Mouse (Mus musculus) MEL (cell line): Measurements from ENCODE around the gene 4933405L10Rik. TPM values are rescaled to one million over a fixed set of nuclear protein-coding genes. Genes with fewer than 3 reads are reported as not detected.
A peak's percentile ranks its signal among the peaks of the same experiment; 100 is the strongest.

Source experiments
- DNase-seq: peaks from one replicate; pipeline ENCODE4 v3.0.0; 2011; ENCODE audit warnings: low read depth, low spot score
- H3K27ac ChIP-seq: 2 replicates; pipeline ENCODE4 v1.5.1; 2012; ENCODE audit warnings: low read depth, mild to moderate bottlenecking, control low read depth, low read length, moderate library complexity; ENCODE audit not compliant: control insufficient read depth
- H3K27me3 ChIP-seq, 2 experiments: fragments of 150-350 bp in 1 of 2; sonication (generic) in 1 of 2; 2 replicates each; pipeline ENCODE4 v1.6.1; 2012; ENCODE audit warnings: low read length in 2 of 2, mild to moderate bottlenecking in 2 of 2, improper control_type of control experiment in 1 of 2, moderate library complexity in 1 of 2; ENCODE audit not compliant: insufficient read depth in 2 of 2, control insufficient read depth in 1 of 2
- H3K36me3 ChIP-seq, 2 experiments: 2 replicates each; pipeline ENCODE4 v1.6.1; 2012 to 2014; ENCODE audit warnings: low read length in 2 of 2, improper control_type of control experiment in 1 of 2, inconsistent platforms in 1 of 2, mild to moderate bottlenecking in 1 of 2; ENCODE audit not compliant: insufficient read depth in 2 of 2, control insufficient read depth in 1 of 2
- H3K4me1 ChIP-seq, 2 experiments: fragments of 150-350 bp in 1 of 2; sonication (generic) in 1 of 2; 2 replicates each; pipeline ENCODE4 v1.6.1; 2012; ENCODE audit warnings: low read length in 2 of 2, improper control_type of control experiment in 1 of 2, mild to moderate bottlenecking in 1 of 2; ENCODE audit not compliant: insufficient read depth in 2 of 2, control insufficient read depth in 1 of 2
- H3K4me3 ChIP-seq, 2 experiments: fragments of 150-350 bp in 1 of 2; sonication (generic) in 1 of 2; 2 replicates each; pipeline ENCODE4 v1.5.1; 2012; ENCODE audit warnings: low read depth in 2 of 2, low read length in 2 of 2, mild to moderate bottlenecking in 2 of 2, moderate library complexity in 2 of 2, control low read depth in 1 of 2, improper control_type of control experiment in 1 of 2; ENCODE audit not compliant: control insufficient read depth in 1 of 2, insufficient read depth in 1 of 2
- H3K79me2 ChIP-seq: 2 replicates; pipeline ENCODE4 v1.6.1; 2012; ENCODE audit warnings: mild to moderate bottlenecking, low read length, moderate library complexity; ENCODE audit not compliant: control insufficient read depth, poor library complexity, insufficient read depth
- H3K9ac ChIP-seq: 2 replicates; pipeline ENCODE4 v1.6.1; 2012; ENCODE audit warnings: low read depth, mild to moderate bottlenecking, control low read depth, low read length, moderate library complexity; ENCODE audit not compliant: control insufficient read depth, poor library complexity, severe bottlenecking
- H3K9me3 ChIP-seq: fragments of 150-350 bp; sonication (generic); replicated peaks from 2 replicates; pipeline ENCODE4 v1.6.1; 2012; ENCODE audit warnings: mild to moderate bottlenecking, low read length, improper control_type of control experiment, moderate library complexity; ENCODE audit not compliant: insufficient read depth
- BHLHE40 ChIP-seq: IDR thresholded peaks from 2 replicates; pipeline ENCODE4 v1.6.1; 2012; ENCODE audit warnings: low read depth, mild to moderate bottlenecking, inconsistent platforms, low read length, improper control_type of control experiment, borderline replicate concordance
- CHD1 ChIP-seq: IDR thresholded peaks from 2 replicates; pipeline ENCODE4 v1.6.1; 2012; ENCODE audit warnings: low read depth, mild to moderate bottlenecking, inconsistent platforms, low read length, improper control_type of control experiment
- CTCF ChIP-seq, 3 experiments: IDR thresholded peaks in 2 of 3; conservative IDR thresholded peaks in 1 of 3; 2 replicates each; pipeline ENCODE4 v1.5.1; 2011 to 2012; ENCODE audit warnings: low read length in 3 of 3, low read depth in 2 of 3, mild to moderate bottlenecking in 2 of 3, improper control_type of control experiment in 1 of 3, inconsistent platforms in 1 of 3, mixed read lengths in 1 of 3, moderate library complexity in 1 of 3; ENCODE audit not compliant: control insufficient read depth in 1 of 3, insufficient read depth in 1 of 3, poor library complexity in 1 of 3, severe bottlenecking in 1 of 3
- E2F4 ChIP-seq: IDR thresholded peaks from 2 replicates; pipeline ENCODE4 v1.6.1; 2011; ENCODE audit warnings: low read depth, low read length, improper control_type of control experiment, borderline replicate concordance
- EP300 ChIP-seq, 2 experiments: IDR thresholded peaks; 2 replicates each; pipeline ENCODE4 v1.6.1; 2011; ENCODE audit warnings: improper control_type of control experiment in 2 of 2, low read length in 2 of 2, low read depth in 1 of 2, mild to moderate bottlenecking in 1 of 2
- ETS1 ChIP-seq: IDR thresholded peaks from 2 replicates; pipeline ENCODE4 v1.6.1; 2012; ENCODE audit warnings: low read depth, mild to moderate bottlenecking, inconsistent platforms, low read length, improper control_type of control experiment, moderate library complexity
- HCFC1 ChIP-seq: IDR thresholded peaks from 2 replicates; pipeline ENCODE4 v1.6.1; 2012; ENCODE audit warnings: low read depth, mild to moderate bottlenecking, inconsistent platforms, low read length, improper control_type of control experiment, moderate library complexity
- MAZ ChIP-seq: IDR thresholded peaks from 2 replicates; pipeline ENCODE4 v1.6.1; 2012; ENCODE audit warnings: low read depth, mild to moderate bottlenecking, inconsistent platforms, low read length, improper control_type of control experiment
- MXI1 ChIP-seq: IDR thresholded peaks from 2 replicates; pipeline ENCODE4 v1.6.1; 2011; ENCODE audit warnings: mild to moderate bottlenecking, low read depth, low read length, improper control_type of control experiment
- MYB ChIP-seq: IDR thresholded peaks from 2 replicates; pipeline ENCODE4 v1.6.1; 2011; ENCODE audit warnings: mild to moderate bottlenecking, low read depth, low read length, improper control_type of control experiment
- MYC ChIP-seq: IDR thresholded peaks from 2 replicates; pipeline ENCODE4 v1.6.1; 2011; ENCODE audit warnings: low read depth, mild to moderate bottlenecking, low read length, improper control_type of control experiment, moderate library complexity
- NRF1 ChIP-seq: IDR thresholded peaks from 2 replicates; pipeline ENCODE4 v1.6.1; 2014; ENCODE audit warnings: low read depth, mild to moderate bottlenecking, inconsistent platforms, low read length, improper control_type of control experiment, moderate library complexity; ENCODE audit not compliant: poor library complexity, insufficient read depth, severe bottlenecking
- POLR2A ChIP-seq, 2 experiments: IDR thresholded peaks; 2 replicates each; pipeline ENCODE4 v1.6.1; 2011 to 2012; ENCODE audit warnings: low read length in 2 of 2, mild to moderate bottlenecking in 2 of 2, control low read depth in 1 of 2, improper control_type of control experiment in 1 of 2, low read depth in 1 of 2, moderate library complexity in 1 of 2; ENCODE audit not compliant: control insufficient read depth in 1 of 2, insufficient read depth in 1 of 2, poor library complexity in 1 of 2
- POLR2AphosphoS2 ChIP-seq: IDR thresholded peaks from 2 replicates; pipeline ENCODE4 v1.6.1; 2011; ENCODE audit warnings: low read length, improper control_type of control experiment
- POLR2AphosphoS5 ChIP-seq: IDR thresholded peaks from 2 replicates; pipeline ENCODE4 v1.6.1; 2012; ENCODE audit warnings: low read depth, borderline replicate concordance, mild to moderate bottlenecking, inconsistent platforms, low read length, moderate library complexity, mixed read lengths
- RAD21 ChIP-seq: IDR thresholded peaks from 2 replicates; pipeline ENCODE4 v1.6.1; 2011; ENCODE audit warnings: mild to moderate bottlenecking, low read depth, low read length, improper control_type of control experiment
- SIN3A ChIP-seq: IDR thresholded peaks from 2 replicates; pipeline ENCODE4 v1.6.1; 2012; ENCODE audit warnings: low read length, improper control_type of control experiment, inconsistent platforms
- TBP ChIP-seq: IDR thresholded peaks from 2 replicates; pipeline ENCODE4 v1.8.0; 2011; ENCODE audit warnings: low read depth, low read length, improper control_type of control experiment
- TCF12 ChIP-seq: IDR thresholded peaks from 2 replicates; pipeline ENCODE4 v1.6.1; 2014; ENCODE audit warnings: low read depth, mild to moderate bottlenecking, inconsistent platforms, low read length, improper control_type of control experiment, moderate library complexity
- UBTF ChIP-seq: IDR thresholded peaks from 2 replicates; pipeline ENCODE4 v1.6.1; 2012; ENCODE audit warnings: low read depth, mild to moderate bottlenecking, inconsistent platforms, low read length, improper control_type of control experiment, moderate library complexity, borderline replicate concordance; ENCODE audit not compliant: insufficient read depth
- USF2 ChIP-seq, 2 experiments: IDR thresholded peaks; 2 replicates each; pipeline ENCODE4 v1.6.1; 2011 to 2012; ENCODE audit warnings: improper control_type of control experiment in 2 of 2, low read length in 2 of 2, borderline replicate concordance in 1 of 2, inconsistent platforms in 1 of 2, low read depth in 1 of 2, mild to moderate bottlenecking in 1 of 2; ENCODE audit not compliant: insufficient read depth in 1 of 2
- ZC3H11A ChIP-seq: IDR thresholded peaks from 2 replicates; pipeline ENCODE4 v1.6.1; 2012; ENCODE audit warnings: low read depth, mild to moderate bottlenecking, inconsistent platforms, low read length, improper control_type of control experiment
- ZMIZ1 ChIP-seq: IDR thresholded peaks from 2 replicates; pipeline ENCODE4 v1.6.1; 2012; ENCODE audit warnings: low read depth, mild to moderate bottlenecking, inconsistent platforms, low read length, improper control_type of control experiment, moderate library complexity
- ZNF384 ChIP-seq: IDR thresholded peaks from 2 replicates; pipeline ENCODE4 v1.6.1; 2012; ENCODE audit warnings: low read depth, mild to moderate bottlenecking, inconsistent platforms, low read length, improper control_type of control experiment
- polyA plus RNA-seq, 2 experiments: library from polyadenylated mRNA; stranded (reverse) in 1 of 2; unstranded in 1 of 2; fragments of >175 nt in 1 of 2; fragments of >200 nt in 1 of 2; gene quantifications; 2 replicates each; pipeline versions ENCODE4 v1.2.1 to v1.2.4; 2012; ENCODE audit warnings: low replicate concordance in 2 of 2, low read depth in 1 of 2; ENCODE audit not compliant: insufficient read length in 2 of 2, insufficient read depth in 1 of 2, missing spikeins in 1 of 2
- total RNA-seq: library from RNA; depleted of rRNA; stranded (reverse); fragments of 300-350 nt; gene quantifications from 2 replicates; pipeline ENCODE4 v1.2.3, GENCODE M21; 2012

Gene 4933405L10Rik
- total and polyA plus RNA-seq, 3 experiments, result 0.23 to 0.42 TPM; not detected in 1

DNA sequence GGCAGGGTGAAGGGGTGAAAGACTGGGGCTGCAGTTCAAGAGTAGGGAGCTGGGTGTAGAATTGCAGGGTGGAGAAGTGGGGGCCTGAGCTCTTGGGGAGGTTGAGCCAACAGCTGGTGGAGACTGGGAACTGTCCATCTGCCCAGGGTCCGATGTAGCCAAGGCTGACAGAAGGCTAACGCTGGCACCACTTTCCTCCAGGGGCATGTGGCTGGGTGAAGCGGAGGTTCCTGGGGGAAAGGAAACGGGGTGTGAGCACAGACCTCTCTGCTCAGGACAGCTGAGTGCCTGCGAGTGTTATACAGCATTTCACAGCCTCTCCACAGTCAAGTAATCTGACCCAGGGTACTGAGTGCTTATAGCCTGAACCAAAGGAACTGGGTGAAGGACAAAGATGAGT lies 8.7 kb upstream of the 4933405L10Rik start:
- H3K9me3 ChIP-seq, result no peaks in the 10 kb centered on the region
- H3K79me2 ChIP-seq, result peaks cover 3% of the 10 kb centered on the region; the same call in 1 of the 2 replicates
- H3K4me1 ChIP-seq, result peaks cover 0 to 6% of the 10 kb centered on the region in 2 experiments; a peak in 3 of 4 replicates
- no peaks in the 10 kb centered on the region; a peak in 3 of 4 replicates for H3K36me3 ChIP-seq
- H3K4me3 ChIP-seq, result no peak overlapping the region
- DNase-seq, result no peak
- no peak overlapping the region for H3K27ac ChIP-seq
- TF ChIP-seq MYC (no peak), ETS1 (no peak), TBP (no peak), CTCF (IDR thresholded peaks at IDR 0.05 in 2 of 3, conservative IDR thresholded peaks at IDR 0.05 in 1 of 3; ENCODE audit: control insufficient read depth in 1 of 3, insufficient read depth in 1 of 3, low read depth in 2 of 3, low read length in 3 of 3, poor library complexity in 1 of 3, severe bottlenecking in 1 of 3) (no peak), RAD21 (no peak), POLR2AphosphoS5 (no peak), MYB (no peak), MAZ (no peak), BHLHE40 (no peak), HCFC1 (no peak), ZMIZ1 (no peak), POLR2AphosphoS2 (no peak), NRF1 (no peak), UBTF (no peak), MXI1 (no peak), TCF12 (no peak)
- H3K9ac ChIP-seq, result no peak overlapping the region
- no peaks in the 10 kb centered on the region for H3K27me3 ChIP-seq

- Histone ChIP-seq H3K27ac (no peak overlapping the region), H3K9me3 (no peaks in the 10 kb centered on the region), H3K27me3 (no peaks in the 10 kb centered on the region), H3K4me1 (peaks cover 0 to 6% of the 10 kb centered on the region in 2 experiments; a peak in 3 of 4 replicates), H3K9ac (peak overlapping the region; percentile 92), H3K36me3 (no peaks in the 10 kb centered on the region; a peak in 3 of 4 replicates), H3K79me2 (peaks cover 3% of the 10 kb centered on the region; the same call in 1 of the 2 replicates), H3K4me3 (no peak overlapping the region; a peak in 1 of 4 replicates)
- DNase-seq, result no peak
- TF ChIP-seq SIN3A, result no peak
- no peak for TF ChIP-seq POLR2A (IDR thresholded peaks at IDR 0.05; ENCODE audit: control insufficient read depth in 1 of 2, insufficient read depth in 1 of 2, low read depth in 1 of 2, low read length in 2 of 2, poor library complexity in 1 of 2)
- no peak for TF ChIP-seq MYB
- TF ChIP-seq MAZ, result no peak
- no peak for TF ChIP-seq TCF12
- TF ChIP-seq ZC3H11A, result no peak
- no peak for TF ChIP-seq MYC
- no peak for TF ChIP-seq ZNF384
- no peak for TF ChIP-seq E2F4
- TF ChIP-seq EP300 (IDR thresholded peaks at IDR 0.05; ENCODE audit: low read depth in 1 of 2, low read length in 2 of 2), result no peak
- TF ChIP-seq NRF1, result no peak
- TF ChIP-seq UBTF, result no peak
- TF ChIP-seq USF2 (IDR thresholded peaks at IDR 0.05; ENCODE audit: borderline replicate concordance in 1 of 2, insufficient read depth in 1 of 2, low read depth in 1 of 2, low read length in 2 of 2), result no peak
- TF ChIP-seq CHD1, result no peak
- no peak for TF ChIP-seq ZMIZ1
Measured at GRCm38 (mm10) chr8:105699488-105700215, 7.8 kb upstream of the 4933405L10Rik start.
